Mouse (Mus musculus): ENCODE measurements around the gene Catsperd. TPM values are rescaled to one million over a fixed set of nuclear protein-coding genes. Genes with fewer than 3 reads are reported as not detected.

Gene Catsperd
- polyA plus RNA-seq, 1 experiment = 0.97 TPM

DNA sequence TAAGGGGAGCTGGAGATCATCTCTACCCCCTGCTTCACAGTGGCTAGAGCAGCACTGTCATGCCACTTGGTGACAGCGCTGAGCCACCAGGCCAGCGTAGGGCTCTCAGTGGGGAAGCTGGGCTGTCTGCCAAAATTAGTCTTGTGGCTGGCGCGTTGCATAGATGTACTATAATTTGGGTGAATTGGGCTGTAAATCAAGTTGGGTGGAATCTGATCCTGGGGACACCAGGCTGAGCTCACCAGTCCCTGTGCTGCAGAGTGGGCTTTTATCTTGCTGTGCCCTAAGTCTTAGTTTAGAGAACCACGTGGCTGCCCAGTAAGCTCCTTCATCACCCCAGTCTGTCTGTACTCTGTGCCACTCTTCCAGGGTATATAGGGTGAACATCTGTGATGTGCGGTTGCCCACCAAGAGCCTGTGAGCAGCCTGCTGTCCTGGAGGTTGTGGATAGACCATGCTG, 65.9 kb downstream of the Catsperd start:
- Histone ChIP-seq H3K27ac (ENCODE audit: insufficient read depth, low read depth, low read length) (no peak overlapping the region), H3K4me1 (ENCODE audit: control insufficient read depth, insufficient read depth, low read length) (no peaks in the 10 kb centered on the region), H3K27me3 (replicated peaks; ENCODE audit: control insufficient read depth, insufficient read depth, low read length) (no peaks in the 10 kb centered on the region), H3K4me3 (ENCODE audit: insufficient read depth, low read depth, low read length) (no peak overlapping the region), H3K36me3 (ENCODE audit: control insufficient read depth, insufficient read depth, low read length) (no peaks in the 10 kb centered on the region; the same call in 1 of the 2 replicates)
- TF ChIP-seq POLR2A (IDR thresholded peaks at IDR 0.05; ENCODE audit: low read depth, low read length) (no peak), CTCF (conservative IDR thresholded peaks at IDR 0.05; ENCODE audit: insufficient read depth, insufficient read length, low read depth, low read length) (no peak)
- DNase-seq = peak; percentile 70
- WGBS = 25% methylated on average over 6 of the region's 6 CpGs

- 74% methylated on average over 2 of the region's 2 CpGs for WGBS
- no peak overlapping the region for H3K27ac ChIP-seq (ENCODE audit: insufficient read depth, low read depth, low read length)
- no peak for TF ChIP-seq POLR2A (IDR thresholded peaks at IDR 0.05; ENCODE audit: low read depth, low read length)
- no peak for TF ChIP-seq CTCF (conservative IDR thresholded peaks at IDR 0.05; ENCODE audit: insufficient read depth, insufficient read length, low read depth, low read length)
- H3K27me3 ChIP-seq (replicated peaks; ENCODE audit: control insufficient read depth, insufficient read depth, low read length) = no peaks in the 10 kb centered on the region
- H3K4me3 ChIP-seq (ENCODE audit: insufficient read depth, low read depth, low read length) = no peak overlapping the region
- H3K36me3 ChIP-seq (ENCODE audit: control insufficient read depth, insufficient read depth, low read length) = peaks cover 3% of the 10 kb centered on the region; the same call in 1 of the 2 replicates
- DNase-seq = no peak
- no peaks in the 10 kb centered on the region for H3K4me1 ChIP-seq (ENCODE audit: control insufficient read depth, insufficient read depth, low read length)
Measured at GRCm38 (mm10) chr17:56700451-56700850, 72.5 kb downstream of the Catsperd start.

DNA sequence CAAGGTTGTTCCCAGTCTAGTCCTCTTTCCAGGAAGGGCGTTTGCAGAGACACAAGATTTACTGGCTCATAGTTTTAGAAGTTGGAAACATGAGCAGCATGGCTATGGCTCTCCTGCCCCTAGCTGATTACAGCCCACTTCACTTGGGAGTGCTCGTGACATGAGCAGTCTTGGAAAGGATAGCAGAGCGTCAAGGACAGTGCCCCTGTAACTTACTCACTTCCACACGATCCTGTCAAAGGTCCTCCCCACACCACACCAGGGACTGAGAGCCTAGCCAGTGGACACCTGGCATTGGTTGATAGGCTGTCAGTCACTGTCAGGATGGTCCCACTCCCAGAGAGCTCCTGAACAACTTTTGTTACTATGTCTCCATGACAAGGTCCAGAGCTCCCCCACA, 75.1 kb downstream of the Catsperd start:
- no peak for DNase-seq
- Histone ChIP-seq H3K36me3 (ENCODE audit: control insufficient read depth, insufficient read depth, low read length) (peaks cover 3% of the 10 kb centered on the region; the same call in 1 of the 2 replicates), H3K4me3 (ENCODE audit: insufficient read depth, low read depth, low read length) (no peak overlapping the region), H3K27ac (ENCODE audit: insufficient read depth, low read depth, low read length) (no peak overlapping the region), H3K4me1 (ENCODE audit: control insufficient read depth, insufficient read depth, low read length) (no peaks in the 10 kb centered on the region), H3K27me3 (replicated peaks; ENCODE audit: control insufficient read depth, insufficient read depth, low read length) (no peaks in the 10 kb centered on the region)
- 58% methylated on average over 4 of the region's 4 CpGs for WGBS
- TF ChIP-seq POLR2A (IDR thresholded peaks at IDR 0.05; ENCODE audit: low read depth, low read length) (no peak), CTCF (conservative IDR thresholded peaks at IDR 0.05; ENCODE audit: insufficient read depth, insufficient read length, low read depth, low read length) (no peak)

DNA sequence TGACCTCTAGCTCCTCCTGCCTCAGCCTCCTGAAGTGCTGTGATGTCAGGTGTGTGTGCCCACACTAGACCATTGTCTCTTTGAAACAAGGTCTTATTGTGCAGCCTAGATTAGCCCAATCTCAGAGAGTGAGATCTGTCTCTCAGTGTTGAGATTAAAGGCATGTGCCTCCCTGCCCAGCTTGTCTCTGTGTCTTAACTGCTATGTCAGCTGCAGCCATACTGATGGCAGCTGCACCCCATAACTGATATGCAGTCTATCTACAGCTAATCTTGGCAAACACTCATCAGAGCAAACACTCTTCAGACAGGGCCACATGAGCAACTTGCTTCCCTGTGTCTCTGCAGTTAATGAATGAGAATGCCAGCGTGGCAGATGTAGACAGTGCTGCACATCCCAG, 78.6 kb downstream of the Catsperd start:
- WGBS = 86% methylated on average over 1 of the region's 1 CpGs
- Histone ChIP-seq H3K27me3 (replicated peaks; ENCODE audit: control insufficient read depth, insufficient read depth, low read length) (no peaks in the 10 kb centered on the region), H3K4me3 (ENCODE audit: insufficient read depth, low read depth, low read length) (no peak overlapping the region), H3K4me1 (ENCODE audit: control insufficient read depth, insufficient read depth, low read length) (no peaks in the 10 kb centered on the region), H3K27ac (ENCODE audit: insufficient read depth, low read depth, low read length) (no peak overlapping the region), H3K36me3 (ENCODE audit: control insufficient read depth, insufficient read depth, low read length) (peaks cover 3% of the 10 kb centered on the region; the same call in 1 of the 2 replicates)
- no peak for DNase-seq
- TF ChIP-seq CTCF (conservative IDR thresholded peaks at IDR 0.05; ENCODE audit: insufficient read depth, insufficient read length, low read depth, low read length) (no peak), POLR2A (IDR thresholded peaks at IDR 0.05; ENCODE audit: low read depth, low read length) (no peak)

- no peak for TF ChIP-seq POLR2A (IDR thresholded peaks at IDR 0.05; ENCODE audit: low read depth, low read length)
- no peak for TF ChIP-seq CTCF (conservative IDR thresholded peaks at IDR 0.05; ENCODE audit: insufficient read depth, insufficient read length, low read depth, low read length)
- H3K36me3 ChIP-seq (ENCODE audit: control insufficient read depth, insufficient read depth, low read length) = peaks cover 3% of the 10 kb centered on the region; the same call in 1 of the 2 replicates
- 78% methylated on average over 4 of the region's 4 CpGs for WGBS
- DNase-seq = no peak
- no peak overlapping the region for H3K27ac ChIP-seq (ENCODE audit: insufficient read depth, low read depth, low read length)
- no peaks in the 10 kb centered on the region for H3K4me1 ChIP-seq (ENCODE audit: control insufficient read depth, insufficient read depth, low read length)
- H3K4me3 ChIP-seq (ENCODE audit: insufficient read depth, low read depth, low read length) = no peak overlapping the region
- H3K27me3 ChIP-seq (replicated peaks; ENCODE audit: control insufficient read depth, insufficient read depth, low read length) = no peaks in the 10 kb centered on the region
Measured at GRCm38 (mm10) chr17:56708692-56709091, 80.7 kb downstream of the Catsperd start.

DNA sequence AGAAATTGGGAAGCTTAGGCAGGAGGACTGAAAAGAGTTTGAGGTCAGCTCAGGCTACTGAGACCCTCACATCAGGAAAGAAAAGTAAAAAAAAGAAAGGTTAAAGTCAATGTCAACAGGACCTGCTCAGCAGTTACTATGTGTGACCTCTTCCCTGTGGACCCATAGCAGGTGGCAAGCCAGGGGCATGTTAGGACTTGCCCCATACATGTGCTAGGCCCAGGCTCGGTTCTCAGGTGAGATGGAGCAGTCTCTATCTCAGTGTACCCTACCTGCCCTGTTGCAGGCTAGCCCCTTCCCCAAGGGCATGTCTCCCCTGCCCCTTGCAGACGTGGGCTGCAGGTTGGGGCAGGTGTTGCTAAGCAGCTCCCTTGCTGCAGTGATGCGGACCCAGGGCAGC, 81.8 kb downstream of the Catsperd start:
- Histone ChIP-seq H3K4me3 (ENCODE audit: insufficient read depth, low read depth, low read length) (no peak overlapping the region), H3K27ac (ENCODE audit: insufficient read depth, low read depth, low read length) (no peak overlapping the region), H3K27me3 (replicated peaks; ENCODE audit: control insufficient read depth, insufficient read depth, low read length) (no peaks in the 10 kb centered on the region), H3K4me1 (ENCODE audit: control insufficient read depth, insufficient read depth, low read length) (no peaks in the 10 kb centered on the region), H3K36me3 (ENCODE audit: control insufficient read depth, insufficient read depth, low read length) (no peaks in the 10 kb centered on the region; the same call in 1 of the 2 replicates)
- 86% methylated on average over 3 of the region's 3 CpGs for WGBS
- TF ChIP-seq POLR2A (IDR thresholded peaks at IDR 0.05; ENCODE audit: low read depth, low read length) (no peak), CTCF (conservative IDR thresholded peaks at IDR 0.05; ENCODE audit: insufficient read depth, insufficient read length, low read depth, low read length) (no peak)
- no peak for DNase-seq

Other genes with a start within 250 kb of the Catsperd start
- 38.8 and 48.0 TPM in 2 replicates for gene Ptprs, start 151.7 kb upstream of the Catsperd start, polyA plus RNA-seq (2012; rRNA removed)
- gene Znrf4, start 115.7 kb upstream of the Catsperd start, polyA plus RNA-seq (2012; rRNA removed) = 0.17 and 0.52 TPM in 2 replicates
- gene Gm20219, start 73.8 kb upstream of the Catsperd start, polyA plus RNA-seq (2012; rRNA removed) = 1.7 and 2.1 TPM in 2 replicates
- 68.4 and 77.1 TPM in 2 replicates for gene Safb2, start 43.6 kb upstream of the Catsperd start, polyA plus RNA-seq (2012; rRNA removed)
- gene Safb, start 43.3 kb upstream of the Catsperd start, polyA plus RNA-seq (2012; rRNA removed) = 67.6 and 87.0 TPM in 2 replicates
- gene 2410015M20Rik, start 18.4 kb upstream of the Catsperd start, polyA plus RNA-seq (2012; rRNA removed) = 440 and 549 TPM in 2 replicates
- gene Rpl36, start 14.7 kb upstream of the Catsperd start, polyA plus RNA-seq (2012; rRNA removed) = 1,850 and 1,975 TPM in 2 replicates
- gene Lonp1, start 1.3 kb upstream of the Catsperd start, polyA plus RNA-seq (2012; rRNA removed) = 123 and 128 TPM in 2 replicates
- 48.7 and 58.8 TPM in 2 replicates for gene Ranbp3, start 45.2 kb downstream of the Catsperd start, polyA plus RNA-seq (2012; rRNA removed)
- 897 and 907 TPM in 2 replicates for gene Ndufa11, start 89.6 kb downstream of the Catsperd start, polyA plus RNA-seq (2012; rRNA removed)
- 32.8 and 33.0 TPM in 2 replicates for gene Vmac, start 89.9 kb downstream of the Catsperd start, polyA plus RNA-seq (2012; rRNA removed)
- 19.2 and 27.1 TPM in 2 replicates for gene Nrtn, start 129.4 kb downstream of the Catsperd start, polyA plus RNA-seq (2012; rRNA removed)
- gene Dus3l, start 136.6 kb downstream of the Catsperd start, polyA plus RNA-seq (2012; rRNA removed) = 43.6 and 55.2 TPM in 2 replicates
- 1.9 and 2.3 TPM in 2 replicates for gene Prr22, start 142.1 kb downstream of the Catsperd start, polyA plus RNA-seq (2012; rRNA removed)
- gene Rfx2, start 202.9 kb downstream of the Catsperd start, polyA plus RNA-seq (2012; rRNA removed) = 4.8 and 6.2 TPM in 2 replicates
- 0.05 TPM in 2 replicates for gene Acsbg2, start 246.3 kb downstream of the Catsperd start, polyA plus RNA-seq (2012; rRNA removed)
- gene 1700061G19Rik, start 247.3 kb downstream of the Catsperd start, polyA plus RNA-seq (2012; rRNA removed) = 0.03 and 0.07 TPM in 2 replicates

Measured in kidney, adult 2 months (tissue).